Mouse (Mus musculus) testis, adult 2 months (tissue): ENCODE results near the gene Fem1a. TPM values are rescaled to one million over a fixed set of nuclear protein-coding genes. Genes with fewer than 3 reads are reported as not detected.

Experiments
- H3K27ac ChIP-seq: fragments of 200-500 bp; 2 replicates; pipeline ENCODE4 v1.5.1; 2012; ENCODE audit warnings: low read depth, low read length; ENCODE audit not compliant: control insufficient read depth, insufficient read depth
- H3K27me3 ChIP-seq: fragments of 200-500 bp; 2 replicates; pipeline ENCODE4 v1.6.1; 2012; ENCODE audit warnings: mild to moderate bottlenecking, low read length, moderate library complexity; ENCODE audit not compliant: control insufficient read depth, insufficient read depth
- H3K36me3 ChIP-seq: fragments of 200-500 bp; 2 replicates; pipeline ENCODE4 v1.6.1; 2012; ENCODE audit warnings: mild to moderate bottlenecking, low read length; ENCODE audit not compliant: control insufficient read depth, insufficient read depth
- H3K4me1 ChIP-seq: fragments of 200-500 bp; 2 replicates; pipeline ENCODE4 v1.6.1; 2012; ENCODE audit warnings: low read length; ENCODE audit not compliant: control insufficient read depth, insufficient read depth
- H3K4me3 ChIP-seq: fragments of 200-500 bp; 2 replicates; pipeline ENCODE4 v1.5.1; 2012; ENCODE audit warnings: low read depth, mild to moderate bottlenecking, low read length, moderate library complexity, mixed read lengths; ENCODE audit not compliant: control insufficient read depth
- CTCF ChIP-seq: fragments of 200-500 bp; IDR thresholded peaks from 2 replicates; pipeline ENCODE4 v1.5.1; 2012; ENCODE audit warnings: low read depth, mild to moderate bottlenecking, inconsistent platforms, low read length, moderate library complexity; ENCODE audit not compliant: control insufficient read depth, insufficient read depth, insufficient replicate concordance
- POLR2A ChIP-seq: fragments of 200-500 bp; IDR thresholded peaks from 2 replicates; pipeline ENCODE4 v1.6.1; 2012; ENCODE audit warnings: low read depth, mild to moderate bottlenecking, inconsistent platforms, low read length, moderate library complexity; ENCODE audit not compliant: control insufficient read depth
- polyA plus RNA-seq: library from polyadenylated mRNA; depleted of rRNA; stranded (reverse); fragments of >200 nt; gene quantifications from 2 replicates; pipeline ENCODE4 v1.2.3, GENCODE M21; 2012

Fem1a gene
- polyA plus RNA-seq, 1 experiment = 5.7 TPM

DNA sequence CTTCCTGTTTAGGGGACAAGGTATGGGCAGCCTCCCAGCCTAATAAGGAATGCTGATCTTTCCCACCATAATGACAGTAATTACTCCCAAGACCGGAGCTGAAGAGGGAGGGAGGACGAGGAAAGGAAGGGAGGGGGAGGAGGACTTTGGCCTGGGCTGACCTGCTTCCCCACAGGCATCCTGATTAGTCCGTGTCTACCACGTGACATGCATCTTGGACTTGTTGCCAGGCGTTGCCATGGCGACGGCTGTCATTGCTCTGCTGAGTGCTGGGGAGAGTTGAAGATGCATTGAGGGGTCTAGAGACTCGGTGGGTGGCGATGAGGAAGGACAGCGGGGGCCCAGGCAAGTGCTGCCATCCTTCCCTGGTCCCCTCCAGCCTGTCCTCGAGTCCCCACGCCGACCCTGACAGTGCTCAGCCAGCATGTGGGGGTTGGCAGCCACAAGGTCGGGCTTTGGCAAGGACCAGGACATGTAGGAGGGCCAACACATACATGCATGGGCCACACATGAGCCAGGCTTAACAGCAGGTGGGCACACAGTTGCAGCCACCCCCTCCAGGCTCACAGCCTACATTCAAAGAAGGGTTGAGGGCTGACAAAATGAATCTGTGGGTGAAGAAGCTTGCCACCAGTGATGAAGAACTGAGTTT, 22.7 kb upstream of the Fem1a start:
- Histone ChIP-seq H3K27me3 (no peaks in the 10 kb centered on the region), H3K36me3 (no peaks in the 10 kb centered on the region), H3K27ac (no peak overlapping the region), H3K4me3 (no peak overlapping the region), H3K4me1 (peaks cover 6% of the 10 kb centered on the region)
- TF ChIP-seq CTCF = no peak

DNA sequence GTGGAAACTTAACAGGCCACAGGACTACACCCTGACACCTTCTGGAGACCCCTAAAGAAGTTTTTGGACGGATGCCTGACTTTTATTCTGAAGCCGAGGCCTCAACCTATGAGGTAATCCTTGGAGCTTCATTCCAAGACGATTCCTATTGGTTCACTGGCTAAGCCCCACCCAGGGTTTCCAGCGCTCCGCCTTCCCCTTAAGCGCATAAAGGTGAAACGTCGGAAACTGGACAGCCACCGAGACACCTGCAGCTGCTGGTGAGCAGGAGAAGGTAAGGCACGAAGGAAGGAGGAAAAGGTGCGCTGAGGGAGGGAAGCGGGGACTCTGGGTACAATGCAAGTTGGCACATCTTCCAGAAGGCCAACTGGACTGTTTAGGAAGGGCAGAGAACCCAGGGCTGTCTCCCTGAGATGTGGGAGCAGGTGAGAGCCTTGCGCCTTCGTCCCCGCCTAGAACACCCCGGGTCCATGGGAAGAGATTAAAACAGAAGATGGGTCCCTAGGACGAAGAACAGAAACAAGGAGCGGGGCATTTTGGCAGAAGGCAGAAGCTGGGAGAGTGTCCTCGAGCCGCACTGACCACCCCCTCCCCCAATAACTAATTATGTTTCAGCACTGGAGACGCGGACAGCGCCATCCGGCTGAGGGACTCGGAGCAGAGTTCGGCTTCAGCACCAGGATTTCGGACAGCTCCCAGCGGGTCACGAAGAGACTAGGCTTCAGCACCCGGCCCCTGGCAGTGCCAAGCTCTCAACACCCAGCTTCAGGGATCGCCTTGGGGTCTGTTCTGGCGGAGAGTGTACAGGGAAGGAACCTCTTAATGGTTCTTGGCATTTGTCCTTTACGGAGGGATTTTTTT, 14.8 kb upstream of the Fem1a start:
- H3K4me3 ChIP-seq = no peak overlapping the region
- H3K36me3 ChIP-seq = no peaks in the 10 kb centered on the region
- H3K27ac ChIP-seq = no peak overlapping the region
- TF ChIP-seq CTCF = no peak
- TF ChIP-seq POLR2A = no peak
- H3K4me1 ChIP-seq = peaks cover 4% of the 10 kb centered on the region; the same call in 1 of the 2 replicates
- H3K27me3 ChIP-seq = no peaks in the 10 kb centered on the region

DNA sequence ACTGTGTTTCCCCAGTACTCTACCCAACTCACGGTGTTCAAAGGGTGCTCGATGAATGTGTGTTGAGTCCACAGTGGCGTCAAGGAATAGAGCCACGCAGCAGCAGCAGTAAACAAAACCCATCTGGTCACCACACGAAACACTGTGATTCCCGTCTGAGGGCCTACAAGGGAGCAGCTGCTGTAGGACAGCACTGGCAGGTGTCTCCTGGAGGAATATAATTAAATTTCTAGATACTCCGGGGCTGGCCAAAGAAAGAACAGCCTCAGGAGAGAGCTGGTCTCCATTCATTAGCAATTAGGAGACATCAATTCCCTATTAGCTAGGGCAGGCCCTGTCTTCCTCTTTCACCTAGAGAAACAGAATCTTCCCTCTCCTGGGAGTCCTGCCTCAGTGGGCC, 11.0 kb upstream of the Fem1a start:
- TF ChIP-seq CTCF = no peak
- TF ChIP-seq POLR2A = no peak
- Histone ChIP-seq H3K4me3 (no peak overlapping the region), H3K27ac (no peak overlapping the region), H3K27me3 (no peaks in the 10 kb centered on the region), H3K36me3 (no peaks in the 10 kb centered on the region), H3K4me1 (peaks cover 6% of the 10 kb centered on the region)

DNA sequence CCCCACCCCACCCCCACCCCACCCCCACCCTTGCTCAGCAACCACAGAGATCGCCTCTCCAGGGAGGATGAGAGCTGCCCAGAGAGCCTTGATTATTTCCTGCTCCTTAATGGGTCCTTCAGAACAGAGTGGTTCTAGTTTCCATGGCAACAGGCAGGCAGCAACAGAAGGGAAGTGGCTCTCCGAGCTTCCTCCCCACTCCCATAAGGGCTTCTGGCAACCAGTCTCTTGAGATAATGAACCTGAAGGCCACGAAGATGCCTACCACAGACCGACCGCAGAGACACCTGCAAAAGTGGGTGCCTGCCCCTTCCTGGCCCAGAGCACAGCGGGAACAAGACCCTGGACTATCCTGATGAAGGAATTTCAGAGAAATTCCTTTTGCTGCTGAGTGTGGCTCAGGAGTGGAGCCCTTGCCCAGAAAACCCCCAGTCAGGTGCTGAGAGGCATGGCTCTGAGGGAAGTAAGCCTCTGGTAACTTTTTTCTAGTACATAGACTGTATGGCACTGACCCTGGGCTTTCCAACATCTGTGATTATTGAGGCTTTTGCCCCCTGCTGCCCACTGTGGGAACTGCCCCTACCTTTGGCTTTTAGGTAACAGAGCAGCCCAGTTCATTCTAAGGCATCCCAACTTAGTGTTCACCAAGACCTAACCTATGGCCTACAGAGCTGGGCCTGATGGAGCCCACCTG, 5.3 kb upstream of the Fem1a start:
- TF ChIP-seq POLR2A (peak; percentile 45; the same call in 1 of the 2 replicates), CTCF (peak; percentile 49; the same call in 1 of the 2 replicates)
- H3K4me1 ChIP-seq = peaks cover 16% of the 10 kb centered on the region
- no peaks in the 10 kb centered on the region for H3K36me3 ChIP-seq
- peak overlapping the region; percentile 84 for H3K4me3 ChIP-seq
- peak overlapping the region; percentile 23 for H3K27ac ChIP-seq
- no peaks in the 10 kb centered on the region for H3K27me3 ChIP-seq

DNA sequence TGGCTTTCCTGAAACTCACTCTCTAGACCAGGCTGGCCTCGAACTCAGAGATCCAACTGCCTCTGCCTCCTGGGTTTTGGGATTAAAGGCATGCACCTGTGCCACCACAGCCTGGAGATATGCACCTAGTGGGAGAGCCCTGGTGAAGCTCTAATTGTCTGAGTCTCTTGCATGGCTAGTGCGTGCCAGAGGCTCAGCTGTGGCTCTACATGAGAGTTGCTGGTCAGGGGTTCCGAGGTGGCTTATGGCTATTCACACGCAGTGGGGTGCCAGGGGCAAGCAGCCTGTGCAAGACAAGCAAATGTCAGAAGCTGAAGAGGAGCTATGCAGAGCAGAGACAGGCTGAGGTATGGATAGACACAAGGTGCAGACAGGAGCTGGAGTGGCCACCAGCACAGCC, 1.9 kb upstream of the Fem1a start:
- no peak overlapping the region for H3K27ac ChIP-seq
- H3K36me3 ChIP-seq = no peaks in the 10 kb centered on the region
- TF ChIP-seq CTCF (no peak), POLR2A (no peak)
- H3K4me1 ChIP-seq = peaks cover 21% of the 10 kb centered on the region
- no peaks in the 10 kb centered on the region for H3K27me3 ChIP-seq
- no peak overlapping the region for H3K4me3 ChIP-seq

DNA sequence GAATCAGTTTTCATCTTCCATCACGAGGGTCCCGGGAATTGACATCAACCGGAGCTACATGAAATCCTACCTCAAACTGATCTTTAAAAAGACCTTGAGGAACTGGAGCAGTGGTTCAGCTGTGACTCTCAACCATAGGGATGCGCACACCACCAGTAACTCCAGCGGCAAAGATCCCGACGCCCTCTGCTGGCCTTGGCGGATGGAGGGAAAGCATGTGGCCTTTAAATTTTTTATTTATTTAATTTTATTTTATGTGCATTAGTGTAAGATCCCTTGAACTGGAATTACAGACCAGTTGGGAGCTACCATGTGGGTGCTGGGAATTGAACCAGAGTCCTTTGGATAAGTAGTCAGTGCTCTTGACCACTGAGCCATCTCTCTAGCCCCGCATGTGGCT, 1.2 kb upstream of the Fem1a start:
- no peak overlapping the region for H3K27ac ChIP-seq
- no peaks in the 10 kb centered on the region for H3K36me3 ChIP-seq
- peaks cover 20% of the 10 kb centered on the region for H3K4me1 ChIP-seq
- no peak for TF ChIP-seq POLR2A
- TF ChIP-seq CTCF = no peak
- no peak overlapping the region; the same call in 1 of the 2 replicates for H3K4me3 ChIP-seq
- no peaks in the 10 kb centered on the region for H3K27me3 ChIP-seq

DNA sequence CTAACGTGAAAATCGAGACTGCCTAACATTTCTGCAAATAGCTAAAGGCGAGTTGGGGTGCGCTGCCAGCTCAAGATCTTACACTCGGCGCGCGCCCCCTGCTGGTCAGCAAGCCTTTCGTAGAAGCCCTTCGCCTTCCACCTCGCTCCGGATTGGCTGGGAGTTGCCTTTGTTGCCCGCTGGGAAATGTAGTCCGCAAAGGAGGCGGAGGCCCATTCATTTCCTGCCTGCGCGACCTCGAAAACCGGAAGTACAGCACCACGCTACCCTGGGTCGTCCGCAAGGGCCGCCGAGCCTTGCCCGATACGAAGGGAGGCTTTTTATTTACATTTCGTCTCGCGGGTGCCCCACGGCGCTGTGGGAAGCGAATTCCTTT, 759 bp upstream of the Fem1a start:
- TF ChIP-seq POLR2A (peak; percentile 81), CTCF (peak; percentile 96)

More for the DNA sequence above, 759 bp upstream of the Fem1a start:
- H3K27me3 ChIP-seq = no peaks in the 10 kb centered on the region
- peak overlapping the region; percentile 95 for H3K27ac ChIP-seq
- H3K36me3 ChIP-seq = no peaks in the 10 kb centered on the region
- peaks cover 16% of the 10 kb centered on the region for H3K4me1 ChIP-seq
- H3K4me3 ChIP-seq = peak overlapping the region; percentile 95
